Mouse (Mus musculus): ENCODE measurements around the gene Zfp663. TPM values are rescaled to one million over a fixed set of nuclear protein-coding genes. Genes with fewer than 3 reads are reported as not detected.
A peak's percentile ranks its signal among the peaks of the same experiment; 100 is the strongest.

The Zfp663 gene
- polyA plus RNA-seq, 1 experiment: 0.04 TPM

DNA sequence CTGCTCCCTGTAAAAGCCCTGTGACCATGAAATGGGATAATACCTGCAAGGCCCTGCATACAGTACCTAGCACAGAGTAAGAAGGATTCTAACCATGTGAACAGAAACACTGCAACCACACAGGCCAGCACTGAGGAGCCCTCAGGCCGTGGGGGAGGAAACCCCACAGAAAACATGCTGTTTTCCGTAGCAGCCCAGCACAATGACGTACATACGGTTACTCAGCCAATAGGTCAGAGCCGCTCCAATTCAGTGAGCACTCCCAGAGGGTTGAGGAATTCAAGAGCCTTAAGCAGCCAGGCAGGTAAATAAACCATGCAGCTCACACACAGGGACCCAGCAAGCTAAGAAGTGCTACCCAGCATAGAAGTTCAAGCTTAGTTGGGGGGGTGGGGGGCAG, 44.6 kb downstream of the Zfp663 start:
- peaks cover 30% of the 10 kb centered on the region for H3K4me1 ChIP-seq (ENCODE audit: control insufficient read depth, insufficient read depth, low read length)
- no peak for TF ChIP-seq CTCF (IDR thresholded peaks at IDR 0.05; ENCODE audit: extremely low read depth, insufficient read depth, low read length)
- TF ChIP-seq POLR2A (IDR thresholded peaks at IDR 0.05; ENCODE audit: extremely low read depth, insufficient read depth, low read length): no peak
- peak overlapping the region; percentile 68 for H3K27ac ChIP-seq (ENCODE audit: insufficient read depth, low read length)
- H3K4me3 ChIP-seq (ENCODE audit: insufficient read depth, low read length): peak overlapping the region; percentile 91; the same call in 1 of the 2 replicates

DNA sequence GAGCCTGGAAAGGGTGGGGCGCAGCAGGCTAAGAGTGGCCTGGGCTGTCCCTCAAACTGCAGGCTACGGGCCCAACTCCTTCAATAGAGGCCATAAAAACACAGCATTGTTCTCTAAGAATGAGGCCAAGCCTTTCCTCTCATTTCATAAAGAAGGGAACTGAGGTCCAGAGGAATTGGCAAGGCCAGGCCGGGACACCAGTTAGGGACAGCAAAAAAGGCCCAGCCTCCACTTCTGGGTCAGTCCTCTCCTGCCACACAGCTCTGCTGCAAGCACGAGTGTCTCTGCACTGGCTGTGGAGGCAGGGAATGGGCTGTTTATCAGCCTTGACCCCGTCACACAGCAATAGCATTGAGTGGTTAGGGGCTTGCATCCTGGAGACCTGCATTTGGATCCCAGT, 45.0 kb downstream of the Zfp663 start:
- 0 out of 2 replicates have a peak, but pooled peaks have one; percentile 15 for TF ChIP-seq POLR2A (IDR thresholded peaks at IDR 0.05; ENCODE audit: extremely low read depth, insufficient read depth, low read length)
- no peak for TF ChIP-seq CTCF (IDR thresholded peaks at IDR 0.05; ENCODE audit: extremely low read depth, insufficient read depth, low read length)
- H3K27ac ChIP-seq (ENCODE audit: insufficient read depth, low read length): peak overlapping the region; percentile 68
- H3K4me3 ChIP-seq (ENCODE audit: insufficient read depth, low read length): peak overlapping the region; percentile 91; the same call in 1 of the 2 replicates
- H3K4me1 ChIP-seq (ENCODE audit: control insufficient read depth, insufficient read depth, low read length): peaks cover 34% of the 10 kb centered on the region

DNA sequence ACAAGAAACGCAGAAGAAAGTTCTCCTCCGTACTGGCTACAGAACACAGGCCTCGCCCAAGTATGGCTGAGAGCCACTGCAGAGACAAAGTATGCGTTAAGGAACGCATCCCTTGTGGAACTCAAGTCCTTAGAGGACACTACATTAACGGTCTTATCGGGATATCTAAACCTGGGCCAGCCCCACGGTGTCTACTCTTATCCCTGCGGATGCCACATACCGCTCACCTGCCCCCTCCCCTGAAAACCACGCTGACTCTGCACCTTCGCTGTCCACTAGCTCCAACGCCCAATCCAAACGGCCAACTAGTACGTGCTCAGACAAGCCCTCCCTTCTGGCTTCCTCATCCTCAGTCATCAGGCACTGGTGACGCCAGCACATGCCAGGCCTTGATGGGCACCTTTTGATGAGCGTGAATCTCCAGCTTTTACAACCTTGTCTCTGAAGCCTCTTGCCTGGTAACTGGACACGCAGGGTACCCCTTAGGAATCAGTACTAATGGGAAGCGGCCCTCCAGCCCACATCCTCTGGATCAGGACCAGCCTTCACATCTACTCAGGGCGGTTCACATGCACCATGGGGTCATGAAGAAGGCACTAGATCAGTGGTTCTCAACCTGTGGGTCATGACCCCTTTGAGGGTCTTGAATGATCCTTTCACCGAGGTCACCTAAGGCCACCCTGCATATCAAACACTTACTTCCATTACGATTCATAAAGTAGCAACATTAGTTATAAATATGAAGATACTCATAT, 46.4 kb downstream of the Zfp663 start:
- TF ChIP-seq POLR2A (IDR thresholded peaks at IDR 0.05; ENCODE audit: extremely low read depth, insufficient read depth, low read length) (no peak), CTCF (IDR thresholded peaks at IDR 0.05; ENCODE audit: extremely low read depth, insufficient read depth, low read length) (no peak)
- Histone ChIP-seq H3K4me1 (ENCODE audit: control insufficient read depth, insufficient read depth, low read length) (peaks cover 44% of the 10 kb centered on the region), H3K27ac (ENCODE audit: insufficient read depth, low read length) (peak overlapping the region; percentile 82; the same call in 1 of the 2 replicates), H3K4me3 (ENCODE audit: insufficient read depth, low read length) (no peak overlapping the region)

DNA sequence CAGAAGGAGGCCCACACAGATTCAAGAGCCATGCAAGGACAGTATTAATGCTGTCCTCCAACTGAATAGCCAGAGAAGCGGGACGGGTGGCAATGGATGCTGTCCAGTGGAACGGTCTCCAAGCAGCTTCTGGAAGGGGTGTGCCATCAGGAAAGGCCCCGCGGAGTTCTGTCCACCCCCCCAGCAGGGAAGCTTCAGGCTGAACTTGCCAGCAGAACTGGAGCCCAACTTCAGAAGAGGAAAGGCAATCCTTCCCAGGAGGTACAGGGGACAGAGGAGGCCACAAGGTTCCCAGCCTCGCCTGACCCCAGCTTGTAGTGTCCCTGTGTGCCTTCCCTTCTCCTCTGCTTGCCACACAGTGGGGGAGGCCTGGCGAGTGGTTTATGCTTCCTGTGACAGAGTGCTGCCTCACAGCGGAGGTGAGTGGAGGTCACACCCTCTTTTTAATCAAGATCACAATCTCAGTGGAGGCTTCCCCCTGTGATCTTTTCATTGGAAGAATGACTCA, 47.1 kb downstream of the Zfp663 start:
- Histone ChIP-seq H3K4me3 (ENCODE audit: insufficient read depth, low read length) (no peak overlapping the region), H3K4me1 (ENCODE audit: control insufficient read depth, insufficient read depth, low read length) (peaks cover 49% of the 10 kb centered on the region), H3K27ac (ENCODE audit: insufficient read depth, low read length) (peak overlapping the region; percentile 82)

DNA sequence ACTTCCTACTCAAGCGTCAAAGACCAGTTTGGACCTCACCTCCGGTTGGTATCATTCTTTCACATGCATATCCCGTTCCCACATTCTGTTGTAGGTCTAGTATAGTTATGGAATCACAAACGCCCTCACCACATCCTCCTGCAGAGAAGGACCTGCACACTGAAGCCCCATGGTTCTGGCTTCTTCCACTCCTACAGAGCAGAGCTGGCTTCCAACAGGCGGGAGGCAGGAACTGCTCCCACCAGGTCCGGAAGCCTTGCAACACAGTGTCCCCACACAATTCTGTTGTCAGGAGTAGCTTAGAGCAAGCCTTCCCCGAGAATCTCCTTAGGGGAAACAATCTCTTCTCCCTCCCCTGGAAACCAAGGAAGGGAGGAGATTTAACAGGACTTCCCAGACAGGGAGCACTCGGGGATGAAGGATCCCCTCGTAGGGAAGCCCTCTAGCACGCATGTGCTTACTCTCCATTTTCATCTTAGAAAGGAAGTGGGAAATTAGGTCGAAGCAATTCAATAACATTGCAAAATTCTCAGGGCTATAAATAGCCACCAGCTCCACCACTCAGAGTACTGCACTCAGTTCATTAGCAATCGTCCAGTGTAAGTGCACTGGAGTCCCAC, 47.9 kb downstream of the Zfp663 start:
- H3K27ac ChIP-seq (ENCODE audit: insufficient read depth, low read length): peak overlapping the region; percentile 82
- no peak for TF ChIP-seq CTCF (IDR thresholded peaks at IDR 0.05; ENCODE audit: extremely low read depth, insufficient read depth, low read length)
- no peak for TF ChIP-seq POLR2A (IDR thresholded peaks at IDR 0.05; ENCODE audit: extremely low read depth, insufficient read depth, low read length)
- H3K4me1 ChIP-seq (ENCODE audit: control insufficient read depth, insufficient read depth, low read length): peaks cover 51% of the 10 kb centered on the region
- no peak overlapping the region for H3K4me3 ChIP-seq (ENCODE audit: insufficient read depth, low read length)

More for the DNA sequence above, 47.1 kb downstream of the Zfp663 start:
- TF ChIP-seq CTCF (IDR thresholded peaks at IDR 0.05; ENCODE audit: extremely low read depth, insufficient read depth, low read length) (no peak), POLR2A (IDR thresholded peaks at IDR 0.05; ENCODE audit: extremely low read depth, insufficient read depth, low read length) (no peak)

DNA sequence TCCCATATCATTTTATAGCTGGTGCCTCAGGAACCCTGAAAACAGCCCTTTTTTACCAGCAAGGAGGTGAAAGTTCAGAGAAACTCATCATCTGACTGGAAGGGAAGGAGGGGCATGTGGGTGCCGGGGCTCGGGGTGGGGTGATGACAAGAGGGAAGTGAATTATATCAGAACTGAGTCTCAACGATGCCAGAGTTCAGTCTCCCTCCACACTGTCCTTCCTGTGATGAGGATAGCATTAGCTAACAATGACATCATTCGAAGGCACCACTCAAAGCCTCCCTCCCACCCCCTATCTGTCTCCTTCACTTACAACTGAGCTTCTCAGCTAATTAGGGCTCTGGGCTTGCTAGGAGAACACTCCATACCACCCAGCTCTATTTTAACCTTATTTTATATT, 49.0 kb downstream of the Zfp663 start:
- no peak for TF ChIP-seq POLR2A (IDR thresholded peaks at IDR 0.05; ENCODE audit: extremely low read depth, insufficient read depth, low read length)
- TF ChIP-seq CTCF (IDR thresholded peaks at IDR 0.05; ENCODE audit: extremely low read depth, insufficient read depth, low read length): no peak
- H3K27ac ChIP-seq (ENCODE audit: insufficient read depth, low read length): no peak overlapping the region
- no peak overlapping the region for H3K4me3 ChIP-seq (ENCODE audit: insufficient read depth, low read length)
- H3K4me1 ChIP-seq (ENCODE audit: control insufficient read depth, insufficient read depth, low read length): peaks cover 50% of the 10 kb centered on the region

DNA sequence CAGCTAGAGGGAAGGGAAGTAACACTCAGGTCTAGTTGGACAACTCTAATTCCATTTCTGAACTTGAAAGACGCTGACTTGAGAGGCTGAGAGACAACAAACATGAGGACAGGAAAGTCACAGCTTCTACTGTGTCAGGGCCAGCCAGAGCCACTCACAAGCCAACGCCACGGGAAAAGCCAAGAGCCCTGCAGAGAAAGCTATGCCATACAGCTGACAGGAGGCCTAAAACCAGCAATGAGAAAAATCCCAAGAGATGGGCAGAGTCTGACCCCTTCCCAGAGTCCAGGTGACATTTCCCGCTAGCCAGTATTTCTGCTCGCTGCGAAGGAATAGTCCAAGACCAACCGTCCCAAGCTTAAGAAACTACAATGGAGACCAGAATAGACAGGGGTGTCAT, 49.6 kb downstream of the Zfp663 start:
- Histone ChIP-seq H3K4me3 (ENCODE audit: insufficient read depth, low read length) (no peak overlapping the region), H3K4me1 (ENCODE audit: control insufficient read depth, insufficient read depth, low read length) (peaks cover 47% of the 10 kb centered on the region), H3K27ac (ENCODE audit: insufficient read depth, low read length) (no peak overlapping the region)
- TF ChIP-seq POLR2A (IDR thresholded peaks at IDR 0.05; ENCODE audit: extremely low read depth, insufficient read depth, low read length) (no peak), CTCF (IDR thresholded peaks at IDR 0.05; ENCODE audit: extremely low read depth, insufficient read depth, low read length) (no peak)

DNA sequence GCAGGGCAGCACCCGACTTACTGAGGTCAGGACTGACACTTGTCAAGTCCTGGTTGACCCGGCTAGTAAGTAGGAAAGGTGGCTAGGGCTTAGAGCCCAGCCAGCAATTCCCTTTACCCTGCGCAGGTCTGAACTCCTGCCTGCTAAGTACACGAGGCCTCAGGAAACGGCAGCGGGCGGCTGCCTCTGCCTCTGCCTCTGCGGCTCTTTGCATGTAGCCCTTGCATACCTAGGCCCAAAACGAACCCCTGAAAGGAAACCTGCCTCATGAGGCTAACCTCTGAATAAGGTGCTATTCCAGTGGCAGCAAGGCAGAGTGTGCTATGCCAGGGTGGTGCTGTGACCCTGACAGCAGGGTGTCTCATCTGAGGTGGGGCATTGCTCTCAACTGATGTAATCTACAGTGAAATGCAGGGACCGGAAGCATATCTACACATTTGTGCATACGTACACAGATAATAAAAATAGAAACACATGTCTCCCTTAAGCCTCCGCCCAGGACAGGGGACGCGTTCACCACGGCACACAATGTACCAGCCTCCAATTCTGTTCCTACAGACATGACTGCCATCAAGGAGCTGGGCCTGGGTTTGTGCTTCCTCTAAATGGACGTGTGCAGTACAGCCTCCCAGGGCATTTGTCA, 50.8 kb downstream of the Zfp663 start:
- TF ChIP-seq POLR2A (IDR thresholded peaks at IDR 0.05; ENCODE audit: extremely low read depth, insufficient read depth, low read length): no peak
- TF ChIP-seq CTCF (IDR thresholded peaks at IDR 0.05; ENCODE audit: extremely low read depth, insufficient read depth, low read length): no peak

DNA sequence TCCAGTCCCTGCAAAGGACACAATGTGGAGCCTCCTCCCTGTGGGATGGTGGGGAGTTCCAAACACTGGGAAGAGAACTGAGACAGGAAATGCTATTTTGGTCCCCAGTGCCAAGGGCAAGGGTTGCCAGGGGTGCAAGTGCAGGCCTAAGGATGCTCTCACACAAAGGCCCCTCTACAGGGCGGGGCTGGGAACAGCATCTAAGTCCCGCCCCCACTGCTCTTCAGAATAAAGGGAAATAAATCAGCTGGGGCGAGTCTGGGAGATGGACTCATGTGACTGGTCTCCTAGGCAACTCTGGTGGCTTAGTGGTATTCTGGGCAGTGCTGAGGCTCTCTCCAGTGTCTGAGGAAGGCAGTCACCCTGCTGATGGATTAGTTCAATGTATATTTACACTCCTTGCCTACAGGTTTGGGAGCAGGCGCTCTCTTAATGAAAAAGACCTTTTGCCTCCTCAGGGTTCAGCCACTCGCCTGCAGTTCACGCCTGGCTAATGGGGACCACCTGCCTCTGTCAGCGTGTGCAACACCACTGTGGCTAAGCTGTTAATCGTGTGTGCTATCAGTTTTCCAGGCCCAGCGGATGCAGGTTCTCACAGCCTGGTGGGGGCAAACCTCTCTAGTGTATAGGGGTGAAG, 51.6 kb downstream of the Zfp663 start:
- H3K4me3 ChIP-seq (ENCODE audit: insufficient read depth, low read length): no peak overlapping the region

More for the DNA sequence above, 50.8 kb downstream of the Zfp663 start:
- Histone ChIP-seq H3K4me1 (ENCODE audit: control insufficient read depth, insufficient read depth, low read length) (peaks cover 44% of the 10 kb centered on the region), H3K4me3 (ENCODE audit: insufficient read depth, low read length) (no peak overlapping the region), H3K27ac (ENCODE audit: insufficient read depth, low read length) (peak overlapping the region; percentile 85)

More for the DNA sequence above, 51.6 kb downstream of the Zfp663 start:
- peak overlapping the region; percentile 85 for H3K27ac ChIP-seq (ENCODE audit: insufficient read depth, low read length)
- peak; percentile 83 for TF ChIP-seq POLR2A (IDR thresholded peaks at IDR 0.05; ENCODE audit: extremely low read depth, insufficient read depth, low read length)
- TF ChIP-seq CTCF (IDR thresholded peaks at IDR 0.05; ENCODE audit: extremely low read depth, insufficient read depth, low read length): no peak
- H3K4me1 ChIP-seq (ENCODE audit: control insufficient read depth, insufficient read depth, low read length): peaks cover 42% of the 10 kb centered on the region
